Mouse (Mus musculus) limb, embryonic 14.5 days (tissue): Measurements from ENCODE around the gene Bhlhe40. TPM values are rescaled to one million over a fixed set of nuclear protein-coding genes. Genes with fewer than 3 reads are reported as not detected.

Experiments used
- ATAC-seq: fragments of 200-750 bp; cut with Nextera tagmentation; 2 replicates; pipeline ENCODE4 v1.8.0; 2017; ENCODE audit warnings: low read depth, moderate number of reproducible peaks, moderate TSS enrichment; ENCODE audit not compliant: low FRiP score
- DNase-seq: peaks from one replicate; pipeline ENCODE4 v3.0.0-alpha.2; 2015; ENCODE audit warnings: low spot score
- H3K27ac ChIP-seq: fragments of 300-500 bp; sonication (generic); replicated peaks from 2 replicates; pipeline ENCODE4 v1.5.1; 2014; ENCODE audit warnings: low read depth, mild to moderate bottlenecking, low read length, moderate library complexity, mixed read lengths
- H3K27me3 ChIP-seq: fragments of 300-500 bp; sonication (generic); 2 replicates; pipeline ENCODE4 v1.6.1; 2014; ENCODE audit warnings: low read length, mixed read lengths; ENCODE audit not compliant: control insufficient read depth, insufficient read depth
- H3K36me3 ChIP-seq: fragments of 300-500 bp; sonication (generic); 2 replicates; pipeline ENCODE4 v1.6.1; 2014; ENCODE audit warnings: mild to moderate bottlenecking, low read length, moderate library complexity, mixed read lengths; ENCODE audit not compliant: control insufficient read depth, insufficient read depth
- H3K4me1 ChIP-seq: fragments of 300-500 bp; sonication (generic); 2 replicates; pipeline ENCODE4 v1.6.1; 2014; ENCODE audit warnings: antibody characterized with exemption, low read length, mixed read lengths; ENCODE audit not compliant: control insufficient read depth, insufficient read depth
- H3K4me2 ChIP-seq: fragments of 300-500 bp; sonication (generic); replicated peaks from 2 replicates; pipeline ENCODE4 v1.6.1; 2014; ENCODE audit warnings: low read depth, mild to moderate bottlenecking, low read length, moderate library complexity; ENCODE audit not compliant: severe bottlenecking
- H3K4me3 ChIP-seq: fragments of 300-500 bp; sonication (generic); replicated peaks from 2 replicates; pipeline ENCODE4 v1.5.1; 2014; ENCODE audit warnings: low read length
- H3K9ac ChIP-seq: fragments of 300-500 bp; sonication (generic); 2 replicates; pipeline ENCODE4 v1.6.1; 2014; ENCODE audit warnings: mild to moderate bottlenecking, low read depth, low read length, moderate library complexity; ENCODE audit not compliant: severe bottlenecking
- H3K9me3 ChIP-seq: fragments of 300-500 bp; sonication (generic); 2 replicates; pipeline ENCODE4 v1.6.1; 2016; ENCODE audit warnings: low read length; ENCODE audit not compliant: control insufficient read depth
- POLR2A ChIP-seq: fragments of 200-500 bp; IDR thresholded peaks from 2 replicates; pipeline ENCODE4 v1.8.0; 2012; ENCODE audit warnings: inconsistent platforms, mild to moderate bottlenecking, moderate library complexity, borderline replicate concordance; ENCODE audit not compliant: insufficient read depth, insufficient read length; ENCODE audit errors: extremely low read depth
- WGBS: fragments of 180-500 bp; shearing (Covaris S2); extraction: QIAGEN DNeasy Blood & Tissue Kit; methylation state at CpG from one replicate; pipeline ENCODE4 v1.1.7; 2014; 5-methylcytosine and 5-hydroxymethylcytosine counted together
- polyA plus RNA-seq, 2 experiments: library from polyadenylated mRNA; depleted of rRNA in 1 of 2; stranded (reverse) in 1 of 2; unstranded in 1 of 2; fragments of >200 nt; fragmentation: Nextera tagmentation in 1 of 2; extraction: Ambion mirVana in 1 of 2; gene quantifications; 2 replicates each; pipeline versions ENCODE4 v1.2.1 to v1.2.3; 2012 to 2014

The Bhlhe40 gene
- polyA plus RNA-seq, 2 experiments: 11.9 to 31.7 TPM

DNA sequence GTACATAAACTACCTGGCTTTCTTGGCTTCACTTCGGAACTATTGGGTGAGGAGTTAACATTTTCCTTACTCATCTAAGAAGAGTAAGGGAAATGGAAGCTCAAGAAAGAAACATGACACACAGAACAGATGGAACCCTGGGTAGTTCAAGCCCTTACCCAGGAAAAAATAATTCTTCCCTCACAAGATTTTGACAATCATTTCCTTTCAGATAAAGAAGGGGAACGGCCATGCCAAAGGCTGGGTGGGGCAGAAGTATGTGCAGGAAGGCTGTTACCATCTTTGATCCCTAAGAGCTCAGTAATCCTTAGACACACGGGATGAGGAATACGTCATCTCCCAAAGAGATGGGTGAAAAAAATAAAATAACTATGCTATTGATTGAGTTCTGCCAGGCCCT, 20.7 kb downstream of the Bhlhe40 start:
- ATAC-seq: no peak
- Histone ChIP-seq H3K9me3 (no peaks in the 10 kb centered on the region), H3K4me1 (no peaks in the 10 kb centered on the region), H3K9ac (no peak overlapping the region), H3K27me3 (no peaks in the 10 kb centered on the region), H3K4me3 (no peak overlapping the region), H3K4me2 (no peak overlapping the region), H3K36me3 (no peaks in the 10 kb centered on the region), H3K27ac (no peak overlapping the region)
- TF ChIP-seq POLR2A: no peak
- no peak for DNase-seq
- WGBS: 85% methylated on average over 4 of the region's 4 CpGs

DNA sequence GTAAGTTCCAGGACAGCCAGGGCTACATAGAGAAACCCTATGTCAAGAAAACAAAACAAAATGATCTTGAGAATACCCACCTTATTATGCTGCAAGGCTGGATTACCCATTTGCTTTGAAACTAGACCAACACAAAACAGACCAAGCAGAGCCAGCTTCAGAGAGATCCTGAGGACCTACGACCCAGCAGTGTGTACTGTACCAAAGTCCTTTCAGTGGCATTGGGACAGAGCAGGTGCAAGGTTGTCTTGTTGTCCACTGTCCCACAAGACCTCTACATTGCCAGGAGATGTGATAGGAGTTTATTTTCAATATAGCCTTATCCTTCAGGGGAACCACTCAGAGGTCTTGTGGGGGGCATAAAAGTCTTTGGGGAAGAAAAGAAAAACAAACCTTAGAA, 22.7 kb downstream of the Bhlhe40 start:
- DNase-seq (no peak), ATAC-seq (no peak)
- no peaks in the 10 kb centered on the region for H3K27me3 ChIP-seq
- H3K27ac ChIP-seq: no peak overlapping the region
- H3K36me3 ChIP-seq: no peaks in the 10 kb centered on the region
- no peak for TF ChIP-seq POLR2A
- WGBS: 86% methylated on average over 1 of the region's 1 CpGs
- no peaks in the 10 kb centered on the region for H3K4me1 ChIP-seq
- H3K4me3 ChIP-seq: no peak overlapping the region
- no peaks in the 10 kb centered on the region for H3K9me3 ChIP-seq
- H3K4me2 ChIP-seq: no peak overlapping the region
- H3K9ac ChIP-seq: no peak overlapping the region

DNA sequence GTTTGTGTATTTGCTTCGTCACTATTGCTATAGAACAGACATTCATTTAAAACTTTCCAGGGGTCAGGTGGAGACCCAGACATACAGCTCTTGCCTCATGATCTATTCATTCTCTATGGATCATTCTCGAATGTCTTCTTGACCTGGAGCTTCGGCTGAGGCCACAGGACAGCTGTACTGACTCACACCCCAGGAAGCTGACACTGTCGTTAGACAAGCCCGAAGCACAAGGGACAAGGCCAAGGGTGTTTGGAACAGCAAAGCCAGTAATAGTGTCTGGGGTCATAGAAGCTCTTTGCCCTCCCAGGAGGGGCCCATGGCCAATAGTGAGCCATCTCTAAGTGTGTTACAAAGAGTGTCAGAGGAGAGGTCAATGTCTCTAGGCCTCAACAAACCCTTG, 24.0 kb downstream of the Bhlhe40 start:
- H3K27me3 ChIP-seq: no peaks in the 10 kb centered on the region
- TF ChIP-seq POLR2A: no peak
- DNase-seq: no peak
- H3K4me3 ChIP-seq: no peak overlapping the region
- H3K4me1 ChIP-seq: no peaks in the 10 kb centered on the region
- 72% methylated on average over 5 of the region's 5 CpGs for WGBS
- no peak overlapping the region for H3K4me2 ChIP-seq
- no peaks in the 10 kb centered on the region for H3K9me3 ChIP-seq
- H3K36me3 ChIP-seq: no peaks in the 10 kb centered on the region
- no peak for ATAC-seq
- no peak overlapping the region for H3K9ac ChIP-seq
- H3K27ac ChIP-seq: no peak overlapping the region

DNA sequence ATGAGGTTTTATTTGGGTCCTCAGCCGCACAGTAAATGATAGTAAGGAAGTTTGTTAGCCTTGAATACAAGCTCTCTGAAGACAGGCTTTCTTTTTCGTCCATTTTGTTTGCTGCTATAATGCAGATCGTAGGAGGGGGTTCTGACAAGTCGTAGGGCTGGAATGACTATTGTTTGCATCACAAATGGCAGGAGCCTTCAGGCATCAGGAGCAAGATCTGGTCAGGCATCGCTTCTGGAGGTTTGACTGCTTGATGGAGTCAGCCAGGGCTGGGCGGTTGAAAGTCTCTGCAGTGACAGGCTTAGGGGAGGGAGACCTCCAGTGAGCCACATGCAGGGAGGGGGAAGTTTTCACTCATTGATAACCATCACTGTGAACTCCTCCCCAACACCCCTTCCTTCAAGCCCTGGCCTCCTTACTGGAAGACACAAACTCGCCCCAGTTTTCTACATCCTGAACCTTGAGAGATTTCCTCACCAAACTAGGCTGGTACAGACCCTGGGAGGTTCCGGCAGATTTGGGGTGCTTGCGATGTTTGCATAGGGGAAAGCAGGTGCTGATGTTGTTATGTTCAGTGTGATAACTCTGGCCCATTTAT, 25.4 kb downstream of the Bhlhe40 start:
- Histone ChIP-seq H3K36me3 (no peaks in the 10 kb centered on the region), H3K9me3 (no peaks in the 10 kb centered on the region), H3K4me3 (no peak overlapping the region), H3K4me2 (no peak overlapping the region), H3K9ac (no peak overlapping the region), H3K27me3 (no peaks in the 10 kb centered on the region), H3K4me1 (no peaks in the 10 kb centered on the region), H3K27ac (no peak overlapping the region)
- ATAC-seq (no peak), DNase-seq (no peak)
- TF ChIP-seq POLR2A: no peak
- 59% methylated on average over 9 of the region's 9 CpGs for WGBS

DNA sequence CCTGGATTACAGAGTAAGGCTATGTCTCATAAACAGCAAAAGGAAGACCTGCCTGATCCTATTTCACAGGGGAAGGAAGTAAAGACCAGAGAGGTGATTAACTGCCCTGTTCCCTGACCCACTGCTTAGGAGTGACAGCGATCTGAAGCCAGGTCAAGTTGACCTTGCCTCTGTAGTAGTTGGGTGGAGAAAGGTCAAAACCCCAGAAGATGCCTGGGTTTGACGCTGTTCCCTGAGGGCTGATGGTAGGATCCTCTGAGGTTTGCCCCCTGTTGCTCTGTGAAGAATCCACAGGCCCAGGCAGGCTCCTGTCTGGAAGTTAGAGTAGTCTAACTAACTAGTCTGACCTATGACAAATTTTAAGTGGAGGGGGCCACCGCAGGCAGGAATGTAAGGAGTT, 26.5 kb downstream of the Bhlhe40 start:
- no peak for TF ChIP-seq POLR2A
- Histone ChIP-seq H3K9ac (no peak overlapping the region), H3K9me3 (no peaks in the 10 kb centered on the region), H3K4me2 (no peak overlapping the region), H3K27ac (no peak overlapping the region), H3K36me3 (no peaks in the 10 kb centered on the region), H3K4me3 (no peak overlapping the region), H3K27me3 (no peaks in the 10 kb centered on the region), H3K4me1 (no peaks in the 10 kb centered on the region)
- ATAC-seq: no peak
- WGBS: 67% methylated on average over 3 of the region's 3 CpGs
- no peak for DNase-seq

DNA sequence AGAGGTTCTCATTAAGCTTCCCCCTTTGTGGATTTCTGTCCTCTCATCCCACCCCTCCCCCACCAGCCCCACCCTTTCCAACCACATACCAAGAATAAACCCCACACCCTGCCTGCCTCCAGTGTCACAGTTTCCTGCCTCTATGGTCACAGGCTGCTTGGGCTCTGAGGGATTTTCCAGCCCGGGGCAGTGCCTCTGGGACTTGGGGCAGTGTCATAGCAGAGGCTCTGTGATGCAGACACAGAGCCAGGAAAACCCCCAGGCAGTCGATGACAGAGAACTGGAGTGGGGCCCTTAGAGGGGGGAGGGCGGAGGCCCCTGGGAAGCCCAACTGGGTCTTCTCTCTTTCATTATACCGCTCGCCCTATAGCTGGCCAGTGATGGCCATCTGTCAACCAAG, 27.9 kb downstream of the Bhlhe40 start:
- WGBS: 55% methylated on average over 5 of the region's 5 CpGs
- H3K27me3 ChIP-seq: no peaks in the 10 kb centered on the region

More for the DNA sequence above, 27.9 kb downstream of the Bhlhe40 start:
- ATAC-seq (no peak), DNase-seq (no peak)
- H3K9ac ChIP-seq: no peak overlapping the region
- H3K4me1 ChIP-seq: no peaks in the 10 kb centered on the region
- H3K4me3 ChIP-seq: no peak overlapping the region
- no peak overlapping the region for H3K27ac ChIP-seq
- no peaks in the 10 kb centered on the region for H3K36me3 ChIP-seq
- no peak overlapping the region for H3K4me2 ChIP-seq
- no peaks in the 10 kb centered on the region for H3K9me3 ChIP-seq
- no peak for TF ChIP-seq POLR2A
